Mouse (Mus musculus) forebrain, embryonic 10.5 days (tissue): ENCODE results near the gene Pdzk1ip1. TPM values are rescaled to one million over a fixed set of nuclear protein-coding genes. Genes with fewer than 3 reads are reported as not detected.

Experiments
- polyA plus RNA-seq: library from polyadenylated mRNA; unstranded; fragments of >200 nt; fragmentation: Nextera tagmentation; extraction: Ambion mirVana; gene quantifications from 2 replicates; pipeline ENCODE4 v1.2.1, GENCODE M21; 2016

Gene Pdzk1ip1
- polyA plus RNA-seq, 1 experiment from 2014 or later = 12.6 TPM

Other genes with a start within 250 kb of the Pdzk1ip1 start
- gene Foxd2, start 179.8 kb upstream of the Pdzk1ip1 start, polyA plus RNA-seq = 1.6 and 1.7 TPM in 2 replicates
- gene Foxe3, start 162.7 kb upstream of the Pdzk1ip1 start, polyA plus RNA-seq = 1.1 and 1.5 TPM in 2 replicates
- gene Cmpk1, start 101.5 kb upstream of the Pdzk1ip1 start, polyA plus RNA-seq = 74.1 and 74.9 TPM in 2 replicates
- 22.0 and 24.3 TPM in 2 replicates for gene Stil, start 88.5 kb upstream of the Pdzk1ip1 start, polyA plus RNA-seq
- gene Tal1, start 32.3 kb upstream of the Pdzk1ip1 start, polyA plus RNA-seq = 1.5 and 2.2 TPM in 2 replicates
- 0.07 and 0.12 TPM in 2 replicates for gene Cyp4x1, start 45.6 kb downstream of the Pdzk1ip1 start, polyA plus RNA-seq
- gene Cyp4a29, start 153.4 kb downstream of the Pdzk1ip1 start, polyA plus RNA-seq = not detected in 2 replicates
- not detected in 2 replicates for gene Cyp4a12a, start 210.3 kb downstream of the Pdzk1ip1 start, polyA plus RNA-seq